Mouse (Mus musculus) megakaryocyte, embryonic 14.5 days (primary cell): ENCODE measurements around the gene Fgr.

ENCODE experiments used
- FLI1 ChIP-seq: IDR thresholded peaks from 2 replicates; pipeline ENCODE4 v1.6.1; 2012; ENCODE audit warnings: low read length, inconsistent platforms, mixed read lengths
- GATA1 ChIP-seq: IDR thresholded peaks from 3 replicates; pipeline ENCODE4 v1.6.1; 2012; ENCODE audit warnings: mixed read lengths, low read length, inconsistent platforms, borderline replicate concordance

DNA sequence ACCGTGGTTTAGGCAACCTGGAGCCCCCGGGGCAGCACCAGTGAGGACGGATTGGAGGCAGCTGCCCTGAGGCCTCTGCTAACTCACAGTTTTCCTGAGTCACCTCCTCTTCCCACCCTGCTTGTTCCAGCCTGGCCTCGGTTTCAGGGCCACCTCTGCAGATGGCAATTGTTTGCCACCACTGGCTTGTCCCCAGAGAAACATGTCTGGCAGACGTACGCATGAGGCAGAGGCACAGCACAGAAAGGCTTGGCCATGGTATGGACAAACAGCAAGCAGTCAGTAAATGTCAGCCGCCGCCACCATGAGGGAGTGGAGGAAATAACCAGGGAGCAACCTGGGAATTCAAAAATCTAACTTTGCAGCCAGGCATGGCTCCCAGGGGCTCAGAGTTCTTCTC, 30.8 kb upstream of the Fgr start:
- TF ChIP-seq GATA1 (no peak), FLI1 (no peak)
